Mouse (Mus musculus): ENCODE measurements around the gene Fxyd2.

Gene Fxyd2

GRCm38 (mm10) chr9:45429951-45430697, 30.7 kb downstream of the Fxyd2 start:
- DNase-seq: no peak

GRCm38 (mm10) chr9:45430698-45430959, 31.2 kb downstream of the Fxyd2 start:
- no peak for DNase-seq

GRCm38 (mm10) chr9:45431150-45431549, 31.7 kb downstream of the Fxyd2 start:
- DNase-seq: peak; percentile 35

- no peak for DNase-seq
Observed at GRCm38 (mm10) chr9:45432639-45433038, 33.2 kb downstream of the Fxyd2 start.

- DNase-seq: no peak
Observed at GRCm38 (mm10) chr9:45433119-45433518, 33.6 kb downstream of the Fxyd2 start.

- DNase-seq: no peak
Observed at GRCm38 (mm10) chr9:45434171-45434570, 34.7 kb downstream of the Fxyd2 start.

GRCm38 (mm10) chr9:45439025-45439424, 39.6 kb downstream of the Fxyd2 start:
- no peak for DNase-seq

- DNase-seq: no peak
Observed at GRCm38 (mm10) chr9:45440083-45440784, 40.8 kb downstream of the Fxyd2 start.

GRCm38 (mm10) chr9:45444251-45444798, 44.9 kb downstream of the Fxyd2 start:
- no peak for DNase-seq

- no peak for DNase-seq
Observed at GRCm38 (mm10) chr9:45449658-45450057, 50.2 kb downstream of the Fxyd2 start.

GRCm38 (mm10) chr9:45451346-45451745, 51.9 kb downstream of the Fxyd2 start:
- DNase-seq: no peak

GRCm38 (mm10) chr9:45454032-45454431, 54.6 kb downstream of the Fxyd2 start:
- DNase-seq: no peak

- DNase-seq: no peak
Observed at GRCm38 (mm10) chr9:45454889-45455610, 55.6 kb downstream of the Fxyd2 start.

GRCm38 (mm10) chr9:45457200-45457599, 57.7 kb downstream of the Fxyd2 start:
- DNase-seq: no peak

- DNase-seq: no peak
Observed at GRCm38 (mm10) chr9:45458363-45458762, 58.9 kb downstream of the Fxyd2 start.
